Mouse (Mus musculus) lung, postnatal 36 days (tissue): ENCODE results near the gene Plekha5.
A peak's percentile ranks its signal among the peaks of the same experiment; 100 is the strongest.
"Not testable (repeated sequence)": the region's sequence is repeated elsewhere in the genome, so short reads cannot be mapped to it uniquely, and the experiment has no call there.

ENCODE experiments used
- DNase-seq: peaks from one replicate; pipeline ENCODE4 v3.0.0; 2022; ENCODE audit warnings: mixed read lengths

Gene Plekha5

DNA sequence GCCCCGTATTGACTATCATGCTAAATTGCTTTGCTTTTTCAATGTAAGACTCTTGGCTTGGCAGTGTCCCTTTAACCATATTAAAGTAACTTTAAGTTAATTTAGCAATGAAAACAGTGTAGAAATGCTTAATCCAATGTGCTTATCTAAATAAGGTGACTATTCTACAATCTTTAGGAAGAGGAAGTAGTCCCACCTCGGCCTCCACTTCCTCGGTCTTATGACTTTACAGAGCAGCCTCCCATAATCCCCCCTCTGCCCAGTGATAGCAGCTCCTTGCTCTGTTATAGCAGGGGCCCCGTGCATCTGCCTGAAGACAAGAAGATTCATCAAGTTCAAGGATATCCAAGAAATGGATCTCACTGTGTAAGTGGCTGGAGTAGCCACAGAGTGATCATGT, 156.3 kb downstream of the Plekha5 start:
- no peak for DNase-seq

DNA sequence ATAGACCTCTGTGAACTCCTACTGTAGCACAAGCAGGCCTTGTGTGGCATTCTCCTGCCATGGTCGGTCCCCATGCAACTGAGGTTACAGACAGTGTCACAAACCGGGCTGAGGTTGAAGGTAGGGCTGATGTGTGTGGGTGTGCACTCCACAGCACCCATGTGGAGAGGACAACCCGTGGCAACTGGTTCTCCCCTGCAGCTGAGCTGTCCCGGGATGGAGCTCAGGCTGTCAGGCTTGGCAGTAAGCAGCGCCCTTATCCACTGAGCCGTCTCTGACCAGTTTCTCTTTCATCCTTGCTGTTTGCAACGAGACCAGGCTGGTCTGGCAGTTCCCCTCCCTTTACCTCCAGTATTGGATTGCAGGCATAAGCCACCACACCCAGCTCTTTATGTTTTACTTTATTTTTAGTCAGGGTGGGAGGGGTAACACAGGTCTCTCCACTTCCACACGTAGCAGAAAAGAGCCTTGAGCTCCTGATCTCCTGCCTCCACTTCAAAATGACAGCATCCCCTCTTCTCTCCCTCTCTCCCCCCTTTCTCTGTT, 162.9 kb downstream of the Plekha5 start:
- no peak for DNase-seq

DNA sequence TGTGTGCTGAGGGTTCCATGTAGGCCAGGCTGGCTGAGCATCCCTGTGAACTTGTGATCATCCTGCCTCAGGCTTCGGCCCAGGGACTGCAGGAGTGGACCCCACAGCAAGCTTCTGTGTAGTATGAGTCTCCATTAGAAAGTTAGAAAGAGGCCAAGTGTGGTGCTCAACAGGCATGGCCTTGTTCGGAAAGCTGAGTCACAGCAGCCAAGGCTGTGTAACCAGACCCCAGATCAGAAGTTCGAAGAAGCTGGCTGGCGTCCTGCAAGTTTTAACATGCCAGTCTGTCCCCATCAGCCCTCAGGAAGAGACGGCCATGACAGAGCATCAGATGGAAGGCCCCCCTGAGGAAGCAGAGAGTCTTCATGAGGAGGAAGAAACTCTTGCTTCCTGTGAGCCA, 167.5 kb downstream of the Plekha5 start:
- DNase-seq, result no peak

DNA sequence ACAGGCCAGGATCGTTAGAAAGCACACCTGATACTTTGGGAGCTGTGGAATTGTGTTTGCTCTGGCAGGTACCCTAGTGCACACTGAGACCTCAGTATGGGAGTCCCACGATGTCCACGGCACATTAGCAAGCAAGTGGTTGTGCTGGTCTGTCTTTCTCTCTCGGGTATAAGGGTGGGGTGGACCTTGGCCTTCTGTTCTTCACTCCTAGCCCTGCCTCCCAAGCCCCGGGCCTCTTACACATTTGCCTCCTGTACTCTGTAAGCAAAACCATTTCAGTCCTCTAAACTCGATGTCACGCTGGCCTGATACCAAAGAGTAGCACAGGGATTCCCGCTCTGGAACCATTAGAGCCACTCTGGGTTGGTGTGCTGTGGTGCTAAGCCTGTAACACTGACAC, 168.9 kb downstream of the Plekha5 start:
- no peak for DNase-seq

DNA sequence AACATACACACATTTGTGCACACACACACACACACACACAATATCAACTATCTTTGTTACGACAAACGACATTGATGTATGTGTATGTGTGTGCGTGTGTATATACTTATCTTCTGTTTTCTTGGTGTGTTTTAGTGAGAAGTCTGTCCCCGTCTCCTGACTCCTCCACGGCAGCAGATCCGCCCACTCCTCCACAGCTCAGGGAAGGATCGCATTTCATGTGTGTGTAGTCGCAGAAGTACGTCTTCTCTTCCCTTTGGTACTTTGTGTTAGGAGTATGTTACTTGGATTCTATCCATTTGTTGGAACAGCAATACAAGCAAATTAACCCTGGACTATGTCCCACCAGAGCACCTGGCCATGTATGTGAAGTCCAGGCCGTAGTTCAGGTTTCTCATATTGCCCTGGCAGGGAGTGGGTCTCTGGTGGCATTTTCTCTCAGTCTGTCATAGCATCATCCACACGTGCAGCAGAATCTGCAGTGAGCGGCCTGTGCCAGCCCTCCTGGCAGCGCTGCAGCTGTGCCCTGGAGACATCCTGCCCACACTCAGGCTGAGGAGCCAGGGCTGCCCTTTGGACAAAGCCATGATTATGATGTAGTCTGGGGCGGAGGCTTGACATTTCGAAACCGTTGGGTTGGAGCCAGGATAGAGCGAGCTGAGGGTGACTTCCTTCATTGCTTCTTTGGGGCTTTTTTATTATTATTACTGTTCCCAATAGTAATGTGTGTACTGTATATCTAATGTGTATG, 169.7 kb downstream of the Plekha5 start:
- peak; percentile 80 for DNase-seq

DNA sequence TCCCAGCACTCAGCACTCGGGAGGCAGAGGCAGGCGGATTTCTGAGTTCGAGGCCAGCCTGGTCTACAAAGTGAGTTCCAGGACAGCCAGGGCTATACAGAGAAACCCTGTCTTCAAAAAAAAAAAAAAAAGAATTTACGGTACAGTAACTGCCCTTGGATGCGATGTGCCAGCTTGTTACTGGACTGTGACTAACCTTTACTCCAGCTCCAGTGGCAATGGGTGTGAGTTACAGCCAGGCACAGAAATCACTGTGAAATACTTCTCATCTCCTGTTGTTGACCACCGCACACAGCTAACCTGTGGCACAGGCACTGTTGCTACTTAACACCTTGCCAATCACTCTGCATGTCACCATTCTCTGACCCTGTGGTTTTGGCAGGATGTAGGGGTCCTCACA, 171.7 kb downstream of the Plekha5 start:
- DNase-seq, result not testable (repeated sequence)

DNA sequence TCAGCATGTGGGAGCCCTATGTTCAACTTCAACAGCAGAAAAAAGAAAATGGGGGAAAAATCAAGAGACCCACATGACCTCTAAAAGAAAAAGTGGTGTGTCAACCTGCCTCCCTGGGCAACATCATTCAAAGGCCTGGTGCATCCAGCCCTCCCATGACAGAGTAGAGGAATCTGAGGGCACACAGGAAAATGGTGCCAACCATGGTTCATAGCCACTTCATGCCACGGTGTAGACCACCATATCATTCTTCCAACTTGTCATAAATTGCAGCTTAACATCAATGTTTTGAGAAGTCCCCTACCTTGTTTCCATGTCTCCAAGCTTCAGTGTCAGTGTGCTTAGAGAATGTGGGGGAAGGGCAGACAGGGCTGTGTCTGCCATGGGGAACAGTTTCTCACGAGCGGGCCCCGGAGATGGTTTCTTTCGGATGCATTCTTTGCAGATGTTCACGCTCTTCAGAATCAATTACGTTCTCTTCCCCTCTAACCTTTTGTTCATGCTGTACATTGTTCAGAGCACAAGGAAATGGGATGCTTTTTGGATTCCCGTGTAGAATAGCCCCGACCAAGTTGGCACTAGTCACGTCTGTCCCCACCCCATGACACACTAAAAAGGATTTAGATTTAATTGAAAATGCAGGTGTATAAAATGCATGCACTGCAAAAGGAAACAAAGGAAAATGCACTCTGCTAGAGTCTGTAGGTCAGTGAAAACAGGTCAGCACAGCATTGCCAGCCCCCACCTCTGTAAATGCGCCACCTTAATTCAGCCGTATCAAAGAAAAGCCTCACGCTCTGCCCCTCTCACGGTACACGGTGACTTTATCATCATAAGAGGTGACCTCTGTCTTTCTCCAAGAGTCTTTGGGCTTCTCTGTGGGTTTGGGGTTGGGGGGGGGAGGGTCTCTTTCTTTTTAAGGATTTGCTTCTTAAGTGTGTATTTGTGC, 173.8 kb downstream of the Plekha5 start:
- no peak for DNase-seq

DNA sequence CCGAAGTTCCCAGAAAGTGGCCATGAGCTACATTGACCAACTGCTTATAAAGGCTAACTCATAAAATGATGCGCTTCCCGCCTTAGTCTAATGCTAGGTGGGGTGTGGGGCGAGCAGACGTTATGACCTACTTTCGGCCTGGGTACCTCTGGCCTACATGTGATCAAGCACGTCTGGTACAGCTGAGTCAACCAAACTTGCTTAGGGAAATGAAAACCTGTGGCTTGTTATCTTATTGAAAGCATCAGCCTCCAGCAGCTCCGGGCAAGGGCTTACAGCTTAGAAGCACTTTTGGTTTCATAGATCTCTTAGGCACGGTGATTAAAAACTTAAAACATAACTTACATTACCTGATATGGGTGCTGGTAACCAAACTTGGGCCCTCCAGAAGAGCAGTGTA, 174.7 kb downstream of the Plekha5 start:
- no peak for DNase-seq

- DNase-seq, result no peak
Observed at GRCm38 (mm10) chr6:140599337-140599736, 175.5 kb downstream of the Plekha5 start.

DNA sequence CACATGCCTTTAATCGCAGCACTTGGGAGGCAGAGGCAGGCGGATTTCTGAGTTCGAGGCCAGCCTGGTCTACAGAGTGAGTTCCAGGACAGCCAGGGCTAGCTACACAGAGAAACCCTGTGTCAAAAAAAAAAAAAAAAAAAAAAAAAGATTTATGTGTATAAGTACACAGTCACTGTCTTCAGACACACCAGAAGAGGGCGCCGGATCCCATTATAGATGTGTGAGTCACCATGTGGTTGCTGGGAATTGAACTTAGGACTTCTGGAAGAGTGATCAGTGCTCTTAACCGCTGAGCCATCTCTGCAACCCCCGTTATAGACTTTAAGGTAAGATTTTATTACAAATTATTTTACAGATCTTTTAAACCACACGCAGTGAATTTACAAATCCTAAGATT, 176.8 kb downstream of the Plekha5 start:
- not testable (repeated sequence) for DNase-seq

DNA sequence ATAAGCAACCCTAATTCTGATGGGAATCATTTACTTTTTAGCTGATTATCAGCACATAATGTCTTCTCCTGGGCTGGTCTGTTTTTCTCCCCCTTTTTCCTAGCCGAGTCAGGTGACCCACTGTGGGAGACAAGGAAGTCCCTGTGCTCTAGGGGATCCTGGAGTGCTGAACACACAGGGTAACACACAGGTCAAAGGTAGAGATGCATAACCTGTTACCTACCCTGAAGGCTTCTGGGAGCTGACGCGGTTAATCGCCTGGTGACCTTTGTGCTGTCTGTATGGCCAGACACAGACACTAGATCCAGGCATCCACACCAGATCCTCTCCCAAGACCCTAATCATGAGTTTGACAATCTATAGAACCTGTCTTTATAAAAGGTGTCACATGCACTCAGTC, 177.3 kb downstream of the Plekha5 start:
- DNase-seq, result no peak

- no peak for DNase-seq
Observed at GRCm38 (mm10) chr6:140603228-140603944, 179.5 kb downstream of the Plekha5 start.

GRCm38 (mm10) chr6:140605173-140605572, 181.3 kb downstream of the Plekha5 start:
- DNase-seq, result not testable (repeated sequence)

DNA sequence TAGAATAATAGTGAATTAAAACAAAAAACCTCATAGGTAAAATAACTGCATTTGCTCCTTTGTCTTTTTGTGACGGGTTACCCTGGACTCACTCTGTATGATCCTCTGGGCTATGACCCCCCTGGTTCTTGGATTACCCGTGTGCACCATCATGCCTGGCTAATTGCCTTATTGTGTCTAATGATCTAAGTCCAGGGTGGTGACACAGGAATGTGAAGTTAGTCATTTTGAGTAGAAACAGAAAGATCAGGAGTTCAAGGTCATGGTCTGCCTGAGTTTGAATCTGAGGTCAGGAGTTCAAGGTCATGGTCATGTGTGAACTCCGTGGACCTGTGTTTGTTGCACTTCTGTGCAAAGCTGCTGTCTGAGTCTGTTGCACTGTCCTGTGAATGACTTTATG, 181.9 kb downstream of the Plekha5 start:
- no peak for DNase-seq

DNA sequence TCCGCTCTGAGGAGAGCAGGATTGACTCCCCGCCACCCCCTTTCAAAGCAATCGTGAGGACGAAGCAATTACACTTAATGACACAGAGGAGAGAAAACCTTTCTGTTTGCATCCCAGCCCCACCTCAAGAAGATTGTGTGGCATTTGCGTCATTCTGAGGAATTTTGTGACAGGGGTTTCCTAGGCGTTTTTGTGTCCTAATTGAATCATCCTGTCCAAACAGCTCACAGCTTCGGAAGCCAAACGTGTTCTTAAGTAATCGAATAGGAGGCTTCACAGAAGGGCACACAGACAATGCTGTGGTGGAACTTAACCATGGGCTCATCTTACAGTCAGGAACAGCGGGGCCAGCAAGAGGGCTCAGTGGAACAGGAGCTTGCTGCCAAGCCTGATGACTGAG, 182.7 kb downstream of the Plekha5 start:
- no peak for DNase-seq

DNA sequence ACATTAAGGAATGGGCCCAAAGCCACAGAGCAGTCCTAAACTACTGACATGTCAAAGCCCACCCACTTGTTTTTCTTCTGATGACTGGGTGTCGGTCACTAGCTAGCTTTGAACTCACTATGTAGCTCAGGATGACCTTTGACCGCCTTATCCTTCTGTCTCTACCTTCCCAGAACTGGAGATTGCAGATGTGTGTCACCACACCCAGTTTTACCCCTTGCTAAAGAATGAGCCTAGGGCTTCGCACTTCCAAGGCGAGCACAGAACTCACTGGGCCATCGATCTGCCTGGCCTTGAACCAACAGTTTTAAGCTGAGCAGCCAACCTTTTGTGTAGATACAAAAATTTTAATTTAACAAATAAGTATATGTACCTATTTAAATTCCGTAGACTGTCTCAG, 184.8 kb downstream of the Plekha5 start:
- DNase-seq, result no peak

- DNase-seq, result no peak
Observed at GRCm38 (mm10) chr6:140609533-140609932, 185.7 kb downstream of the Plekha5 start.

- DNase-seq, result no peak
Observed at GRCm38 (mm10) chr6:140610117-140610516, 186.3 kb downstream of the Plekha5 start.

- no peak for DNase-seq
Observed at GRCm38 (mm10) chr6:140611282-140611681, 187.4 kb downstream of the Plekha5 start.

- no peak for DNase-seq
Observed at GRCm38 (mm10) chr6:140611893-140612473, 188.1 kb downstream of the Plekha5 start.

GRCm38 (mm10) chr6:140613822-140614221, 190.0 kb downstream of the Plekha5 start:
- DNase-seq, result no peak

DNA sequence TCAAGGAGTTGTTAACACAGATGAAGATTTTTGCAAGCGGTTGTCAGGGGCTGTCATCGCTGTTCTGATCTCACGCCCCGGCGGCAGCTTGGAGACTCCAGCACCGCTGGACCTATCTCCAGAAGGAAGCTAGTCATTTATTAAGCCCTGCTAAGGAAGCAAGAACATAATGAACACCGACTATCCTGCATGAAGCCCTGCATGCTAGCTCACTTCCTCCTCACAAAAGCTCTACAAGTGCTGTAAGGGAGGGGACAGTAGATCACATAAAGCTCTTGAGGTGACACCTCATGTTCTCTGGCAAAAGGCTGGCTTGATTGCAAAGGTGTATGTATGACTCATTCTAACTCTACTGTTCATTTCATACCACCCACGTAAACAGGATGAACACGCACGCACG, 190.9 kb downstream of the Plekha5 start:
- DNase-seq, result peak; percentile 13
